Mouse (Mus musculus) limb, embryonic 14.5 days (tissue): ENCODE data around the gene Akap5. TPM values are rescaled to one million over a fixed set of nuclear protein-coding genes. Genes with fewer than 3 reads are reported as not detected.
A peak's percentile ranks its signal among the peaks of the same experiment; 100 is the strongest.

Source experiments
- ATAC-seq: fragments of 200-750 bp; cut with Nextera tagmentation; 2 replicates; pipeline ENCODE4 v1.8.0; 2017; ENCODE audit warnings: low read depth, moderate number of reproducible peaks, moderate TSS enrichment; ENCODE audit not compliant: low FRiP score
- DNase-seq: peaks from one replicate; pipeline ENCODE4 v3.0.0-alpha.2; 2015; ENCODE audit warnings: low spot score
- H3K27ac ChIP-seq: fragments of 300-500 bp; sonication (generic); replicated peaks from 2 replicates; pipeline ENCODE4 v1.5.1; 2014; ENCODE audit warnings: low read depth, mild to moderate bottlenecking, low read length, moderate library complexity, mixed read lengths
- H3K27me3 ChIP-seq: fragments of 300-500 bp; sonication (generic); 2 replicates; pipeline ENCODE4 v1.6.1; 2014; ENCODE audit warnings: low read length, mixed read lengths; ENCODE audit not compliant: control insufficient read depth, insufficient read depth
- H3K36me3 ChIP-seq: fragments of 300-500 bp; sonication (generic); 2 replicates; pipeline ENCODE4 v1.6.1; 2014; ENCODE audit warnings: mild to moderate bottlenecking, low read length, moderate library complexity, mixed read lengths; ENCODE audit not compliant: control insufficient read depth, insufficient read depth
- H3K4me1 ChIP-seq: fragments of 300-500 bp; sonication (generic); 2 replicates; pipeline ENCODE4 v1.6.1; 2014; ENCODE audit warnings: antibody characterized with exemption, low read length, mixed read lengths; ENCODE audit not compliant: control insufficient read depth, insufficient read depth
- H3K4me2 ChIP-seq: fragments of 300-500 bp; sonication (generic); replicated peaks from 2 replicates; pipeline ENCODE4 v1.6.1; 2014; ENCODE audit warnings: low read depth, mild to moderate bottlenecking, low read length, moderate library complexity; ENCODE audit not compliant: severe bottlenecking
- H3K4me3 ChIP-seq: fragments of 300-500 bp; sonication (generic); replicated peaks from 2 replicates; pipeline ENCODE4 v1.5.1; 2014; ENCODE audit warnings: low read length
- H3K9ac ChIP-seq: fragments of 300-500 bp; sonication (generic); 2 replicates; pipeline ENCODE4 v1.6.1; 2014; ENCODE audit warnings: mild to moderate bottlenecking, low read depth, low read length, moderate library complexity; ENCODE audit not compliant: severe bottlenecking
- H3K9me3 ChIP-seq: fragments of 300-500 bp; sonication (generic); 2 replicates; pipeline ENCODE4 v1.6.1; 2016; ENCODE audit warnings: low read length; ENCODE audit not compliant: control insufficient read depth
- POLR2A ChIP-seq: fragments of 200-500 bp; IDR thresholded peaks from 2 replicates; pipeline ENCODE4 v1.8.0; 2012; ENCODE audit warnings: inconsistent platforms, mild to moderate bottlenecking, moderate library complexity, borderline replicate concordance; ENCODE audit not compliant: insufficient read depth, insufficient read length; ENCODE audit errors: extremely low read depth
- WGBS: fragments of 180-500 bp; shearing (Covaris S2); extraction: QIAGEN DNeasy Blood & Tissue Kit; methylation state at CpG from one replicate; pipeline ENCODE4 v1.1.7; 2014; 5-methylcytosine and 5-hydroxymethylcytosine counted together
- polyA plus RNA-seq, 2 experiments: library from polyadenylated mRNA; depleted of rRNA in 1 of 2; stranded (reverse) in 1 of 2; unstranded in 1 of 2; fragments of >200 nt; fragmentation: Nextera tagmentation in 1 of 2; extraction: Ambion mirVana in 1 of 2; gene quantifications; 2 replicates each; pipeline versions ENCODE4 v1.2.1 to v1.2.3; 2012 to 2014

Akap5 gene
- polyA plus RNA-seq, 2 experiments = 1.0 to 1.6 TPM

- peak; percentile 37 for DNase-seq
- ATAC-seq = no peak
- Histone ChIP-seq H3K27me3 (no peaks in the 10 kb centered on the region), H3K9ac (no peak overlapping the region), H3K4me1 (peaks cover 9% of the 10 kb centered on the region), H3K4me2 (no peak overlapping the region), H3K36me3 (peaks cover 51% of the 10 kb centered on the region), H3K27ac (peak overlapping the region; percentile 44; the same call in 1 of the 2 replicates), H3K4me3 (no peak overlapping the region), H3K9me3 (no peaks in the 10 kb centered on the region)
- 68% methylated on average over 4 of the region's 4 CpGs for WGBS
- no peak for TF ChIP-seq POLR2A
These were observed 20.5 kb upstream of the Akap5 start for GRCm38 (mm10) chr12:76304199-76304598.

- H3K9me3 ChIP-seq = no peaks in the 10 kb centered on the region
- WGBS = 86% methylated on average over 8 of the region's 8 CpGs
- no peak overlapping the region for H3K4me2 ChIP-seq
- H3K4me1 ChIP-seq = peaks cover 9% of the 10 kb centered on the region
- TF ChIP-seq POLR2A = no peak
- no peak overlapping the region for H3K4me3 ChIP-seq
- H3K9ac ChIP-seq = no peak overlapping the region
- DNase-seq (no peak), ATAC-seq (no peak)
- no peaks in the 10 kb centered on the region for H3K27me3 ChIP-seq
- H3K27ac ChIP-seq = no peak overlapping the region
- peaks cover 47% of the 10 kb centered on the region for H3K36me3 ChIP-seq
These were observed 19.6 kb upstream of the Akap5 start for GRCm38 (mm10) chr12:76305107-76305506.

GRCm38 (mm10) chr12:76306852-76307561, 17.7 kb upstream of the Akap5 start:
- 68% methylated on average over 9 of the region's 9 CpGs for WGBS
- H3K4me1 ChIP-seq = peaks cover 9% of the 10 kb centered on the region
- no peak for TF ChIP-seq POLR2A
- no peak overlapping the region for H3K27ac ChIP-seq
- no peaks in the 10 kb centered on the region for H3K27me3 ChIP-seq
- no peak for DNase-seq
- peaks cover 40% of the 10 kb centered on the region for H3K36me3 ChIP-seq
- no peaks in the 10 kb centered on the region for H3K9me3 ChIP-seq
- ATAC-seq = no peak
- no peak overlapping the region for H3K4me2 ChIP-seq
- H3K9ac ChIP-seq = no peak overlapping the region
- no peak overlapping the region for H3K4me3 ChIP-seq

GRCm38 (mm10) chr12:76307964-76308363, 16.7 kb upstream of the Akap5 start:
- Histone ChIP-seq H3K36me3 (peaks cover 39% of the 10 kb centered on the region), H3K4me3 (no peak overlapping the region), H3K27me3 (no peaks in the 10 kb centered on the region), H3K27ac (no peak overlapping the region), H3K4me1 (peaks cover 9% of the 10 kb centered on the region), H3K4me2 (no peak overlapping the region), H3K9me3 (no peaks in the 10 kb centered on the region), H3K9ac (no peak overlapping the region)
- ATAC-seq (peak; percentile 72; the same call in 1 of the 2 replicates), DNase-seq (peak; percentile 31)
- WGBS = 34% methylated on average over 9 of the region's 9 CpGs
- no peak for TF ChIP-seq POLR2A

- whole genome bisulfite sequencing = 88% methylated on average over 5 of the region's 5 CpGs
- Histone ChIP-seq H3K9ac (no peak overlapping the region), H3K4me2 (no peak overlapping the region), H3K36me3 (peaks cover 36% of the 10 kb centered on the region), H3K27ac (no peak overlapping the region), H3K4me1 (peaks cover 9% of the 10 kb centered on the region), H3K4me3 (no peak overlapping the region), H3K9me3 (no peaks in the 10 kb centered on the region), H3K27me3 (no peaks in the 10 kb centered on the region)
- ATAC-seq = no peak
- no peak for DNase-seq
- TF ChIP-seq POLR2A = no peak
These were observed 16.3 kb upstream of the Akap5 start for GRCm38 (mm10) chr12:76308436-76308835.

GRCm38 (mm10) chr12:76310007-76310406, 14.7 kb upstream of the Akap5 start:
- no peak for DNase-seq

More at GRCm38 (mm10) chr12:76310007-76310406, 14.7 kb upstream of the Akap5 start:
- Histone ChIP-seq H3K9ac (no peak overlapping the region), H3K27me3 (no peaks in the 10 kb centered on the region), H3K9me3 (no peaks in the 10 kb centered on the region), H3K4me2 (no peak overlapping the region), H3K27ac (no peak overlapping the region), H3K4me1 (peaks cover 9% of the 10 kb centered on the region), H3K4me3 (no peak overlapping the region), H3K36me3 (peaks cover 39% of the 10 kb centered on the region)
- TF ChIP-seq POLR2A = no peak
- WGBS = 84% methylated on average over 6 of the region's 6 CpGs
- no peak for ATAC-seq
